In the genomic region with DNA sequence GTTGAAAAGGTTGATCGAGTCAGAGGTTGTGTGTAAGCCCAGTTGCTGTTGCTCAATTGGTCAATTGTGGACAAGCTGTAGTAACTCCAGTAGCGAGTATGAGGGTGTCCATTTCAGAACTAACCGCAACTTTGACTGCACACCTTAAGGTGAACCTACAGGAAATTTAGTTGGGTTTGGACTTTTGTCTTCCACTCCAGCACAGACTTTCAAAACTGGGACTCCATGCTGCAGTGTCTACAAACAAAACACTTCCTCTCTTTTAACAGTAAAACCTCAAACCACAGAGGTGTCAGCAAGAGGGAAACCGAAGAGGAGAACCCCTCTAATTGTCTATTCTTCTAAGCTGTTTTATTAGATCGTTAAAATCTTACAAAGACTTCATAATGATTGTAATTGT, we compare ENCODE assay signal across 8 mouse cellular contexts. TPM values are rescaled to one million over a fixed set of nuclear protein-coding genes. Genes with fewer than 3 reads are reported as not detected.
DNase-seq lines count a peak whose midpoint lies in the region; ATAC-seq and TF ChIP-seq lines count a peak whose summit lies in the region.

No protein-coding gene starts in this region.

- ATAC-seq in forebrain, embryonic 12.5 days (ENCODE audit: low FRiP score), result no peak
- no peak for ATAC-seq in liver, embryonic 12.5 days

- no peak for TF ChIP-seq POLR2A in cerebellum, adult 2 months (IDR thresholded peaks at IDR 0.05; ENCODE audit: borderline replicate concordance, insufficient read depth, low read length)

- H3K4me1 ChIP-seq in cerebellum, adult 2 months (ENCODE audit: control insufficient read depth, insufficient read depth, low read length), result peaks cover 13% of the 10 kb centered on the region
- peaks cover 33% of the 10 kb centered on the region for H3K4me1 ChIP-seq in forebrain, embryonic 12.5 days
- peaks cover 40% of the 10 kb centered on the region for H3K4me1 ChIP-seq in liver, embryonic 12.5 days

- H3K4me2 ChIP-seq in forebrain, embryonic 12.5 days, result peak overlapping the region; percentile 88
- peak overlapping the region; percentile 95 for H3K4me2 ChIP-seq in liver, embryonic 12.5 days

- DNase-seq in cerebellum, adult 2 months, result no peak
- DNase-seq in cerebellum, adult 9-11 months, result no peak
- peak; percentile 32 for DNase-seq in 3T3-L1 (ENCODE audit: low read depth, low spot score)
- DNase-seq in MN1 (ENCODE audit: low spot score), result no peak
- no peak for DNase-seq in Muller cell, postnatal 12 days (ENCODE audit: inconsistent ontology term)
- DNase-seq in cerebellum, postnatal 25 days, result no peak

- no peak overlapping the region for H3K27ac ChIP-seq in cerebellum, adult 2 months (ENCODE audit: insufficient read depth, low read length)
- H3K27ac ChIP-seq in forebrain, embryonic 12.5 days, result no peak overlapping the region
- H3K27ac ChIP-seq in liver, embryonic 12.5 days, result 0 out of 2 replicates have a peak overlapping the region, but pooled peaks have one; percentile 79

- peak overlapping the region; percentile 98 for H3K9ac ChIP-seq in forebrain, embryonic 12.5 days
- H3K9ac ChIP-seq in liver, embryonic 12.5 days, result peak overlapping the region; percentile 93

- TF ChIP-seq CTCF in cerebellum, adult 2 months (IDR thresholded peaks at IDR 0.05; ENCODE audit: borderline replicate concordance, insufficient read depth, low read depth, low read length), result no peak

- H3K27me3 ChIP-seq in cerebellum, adult 2 months (ENCODE audit: control insufficient read depth, insufficient read depth, low read length), result no peaks in the 10 kb centered on the region
- 0 out of 2 replicates have a peak, but pooled peaks cover 3% of the 10 kb centered on the region for H3K27me3 ChIP-seq in forebrain, embryonic 12.5 days
- H3K27me3 ChIP-seq in liver, embryonic 12.5 days (replicated peaks), result no peaks in the 10 kb centered on the region

- 48% methylated on average over 5 of the region's 5 CpGs for WGBS in cerebellum, adult 2 months
- WGBS in forebrain, embryonic 12.5 days, result 48% methylated on average over 5 of the region's 5 CpGs
- 27% methylated on average over 5 of the region's 5 CpGs for WGBS in liver, embryonic 12.5 days (ENCODE audit: insufficient replicate concordance)

- H3K9me3 ChIP-seq in forebrain, embryonic 12.5 days, result no peaks in the 10 kb centered on the region
- no peaks in the 10 kb centered on the region for H3K9me3 ChIP-seq in liver, embryonic 12.5 days (replicated peaks)

- H3K36me3 ChIP-seq in forebrain, embryonic 12.5 days (replicated peaks), result peaks cover 25% of the 10 kb centered on the region
- peaks cover 19% of the 10 kb centered on the region for H3K36me3 ChIP-seq in liver, embryonic 12.5 days

- peak overlapping the region; percentile 89 for H3K4me3 ChIP-seq in cerebellum, adult 2 months (replicated peaks; ENCODE audit: insufficient read depth, low read depth, low read length)
- peak overlapping the region; percentile 98 for H3K4me3 ChIP-seq in forebrain, embryonic 12.5 days (replicated peaks)
- H3K4me3 ChIP-seq in liver, embryonic 12.5 days, result peak overlapping the region; percentile 94

RNA-seq across cellular contexts. Expression of gene H2afy, which starts 2.1 kb away (rescaled TPM):
- 152 and 166 TPM in 2 replicates for polyA plus RNA-seq in cerebellum, adult 2 months (2012; rRNA removed)
- 651 and 663 TPM in 2 replicates for polyA plus RNA-seq in forebrain, embryonic 12.5 days (2016; fragmentation: Nextera tagmentation; extraction: Ambion mirVana)
- 162 and 164 TPM in 2 replicates for polyA plus RNA-seq in liver, embryonic 12.5 days (2016; fragmentation: Nextera tagmentation; extraction: Ambion mirVana)

RNA-seq across cellular contexts. Expression of gene Tifab, which starts 44.7 kb away (rescaled TPM):
- polyA plus RNA-seq in cerebellum, adult 2 months (2012; rRNA removed), result 0.73 and 0.84 TPM in 2 replicates
- polyA plus RNA-seq in forebrain, embryonic 12.5 days (2016; fragmentation: Nextera tagmentation; extraction: Ambion mirVana), result 0.64 and 0.77 TPM in 2 replicates
- 4.7 and 5.0 TPM in 2 replicates for polyA plus RNA-seq in liver, embryonic 12.5 days (2016; fragmentation: Nextera tagmentation; extraction: Ambion mirVana)
